Mouse (Mus musculus) liver, embryonic 14.5 days (tissue): ENCODE measurements around the gene Hist1h4f. TPM values are rescaled to one million over a fixed set of nuclear protein-coding genes. Genes with fewer than 3 reads are reported as not detected.
A peak's percentile ranks its signal among the peaks of the same experiment; 100 is the strongest.
"Not testable (repeated sequence)": the region's sequence is repeated elsewhere in the genome, so short reads cannot be mapped to it uniquely, and the experiment has no call there.

ENCODE experiments used
- ATAC-seq: fragments of 200-750 bp; cut with Nextera tagmentation; 2 replicates; pipeline ENCODE4 v1.8.0; 2017; ENCODE audit warnings: moderate number of reproducible peaks, mild to moderate bottlenecking, moderate library complexity; ENCODE audit not compliant: insufficient read depth
- DNase-seq, 3 experiments: peaks; one replicate each; pipeline ENCODE4 v3.0.0-alpha.2; 2012 to 2013; ENCODE audit warnings: low read depth in 3 of 3, low spot score in 3 of 3
- H3K27ac ChIP-seq: fragments of 300-500 bp; sonication (generic); 2 replicates; pipeline ENCODE4 v1.5.1; 2014; ENCODE audit warnings: moderate library complexity, mild to moderate bottlenecking, control low read depth, inconsistent platforms
- H3K27me3 ChIP-seq: fragments of 300-500 bp; sonication (generic); 2 replicates; pipeline ENCODE4 v1.6.1; 2014; ENCODE audit warnings: mild to moderate bottlenecking, low read length, moderate library complexity; ENCODE audit not compliant: control insufficient read depth, insufficient read depth
- H3K36me3 ChIP-seq: fragments of 300-500 bp; sonication (generic); replicated peaks from 2 replicates; pipeline ENCODE4 v1.6.1; 2014; ENCODE audit warnings: low read depth; ENCODE audit not compliant: control insufficient read depth, insufficient read depth
- H3K4me1 ChIP-seq, 2 experiments: fragments of 200-500 bp in 1 of 2; fragments of 300-500 bp in 1 of 2; sonication (generic) in 1 of 2; replicated peaks; 2 replicates each; pipeline ENCODE4 v1.6.1; 2012 to 2014; ENCODE audit warnings: antibody characterized with exemption in 1 of 2, inconsistent platforms in 1 of 2, low read length in 1 of 2; ENCODE audit not compliant: control insufficient read depth in 2 of 2, insufficient read depth in 2 of 2
- H3K4me2 ChIP-seq: fragments of 300-500 bp; sonication (generic); 2 replicates; pipeline ENCODE4 v1.6.1; 2014; ENCODE audit warnings: low read depth, mild to moderate bottlenecking, control low read depth, moderate library complexity
- H3K4me3 ChIP-seq, 2 experiments: fragments of 200-500 bp in 1 of 2; fragments of 300-500 bp in 1 of 2; sonication (generic) in 1 of 2; 2 replicates each; pipeline ENCODE4 v1.5.1; 2012 to 2014; ENCODE audit warnings: low read depth in 2 of 2, low read length in 2 of 2, mild to moderate bottlenecking in 2 of 2, control low read depth in 1 of 2, inconsistent platforms in 1 of 2, moderate library complexity in 1 of 2; ENCODE audit not compliant: insufficient read depth in 1 of 2
- H3K9ac ChIP-seq: fragments of 300-500 bp; sonication (generic); replicated peaks from 2 replicates; pipeline ENCODE4 v1.6.1; 2014; ENCODE audit warnings: mild to moderate bottlenecking, control low read depth, moderate library complexity
- H3K9me3 ChIP-seq: fragments of 300-500 bp; sonication (generic); 2 replicates; pipeline ENCODE4 v1.6.1; 2016; ENCODE audit warnings: low read length, mixed read lengths; ENCODE audit not compliant: control insufficient read depth
- CTCF ChIP-seq: IDR thresholded peaks from 2 replicates; pipeline ENCODE4 v1.5.1; 2016; ENCODE audit warnings: antibody characterized with exemption, low read depth, control low read depth
- EP300 ChIP-seq: IDR thresholded peaks from 2 replicates; pipeline ENCODE4 v1.6.1; 2016; ENCODE audit warnings: antibody characterized with exemption, low read depth
- WGBS: fragments of 180-500 bp; shearing (Covaris S2); extraction: QIAGEN DNeasy Blood & Tissue Kit; methylation state at CpG from one replicate; pipeline ENCODE4 v1.1.7; 2014; ENCODE audit not compliant: insufficient replicate concordance; 5-methylcytosine and 5-hydroxymethylcytosine counted together
- polyA plus RNA-seq, 2 experiments: library from polyadenylated mRNA; depleted of rRNA in 1 of 2; stranded (reverse) in 1 of 2; unstranded in 1 of 2; fragments of >200 nt; fragmentation: Nextera tagmentation in 1 of 2; extraction: Ambion mirVana in 1 of 2; gene quantifications; 2 replicates each; pipeline versions ENCODE4 v1.2.1 to v1.2.3; 2012 to 2014

The Hist1h4f gene
- polyA plus RNA-seq, 2 experiments, result 0.75 to 17.8 TPM

DNA sequence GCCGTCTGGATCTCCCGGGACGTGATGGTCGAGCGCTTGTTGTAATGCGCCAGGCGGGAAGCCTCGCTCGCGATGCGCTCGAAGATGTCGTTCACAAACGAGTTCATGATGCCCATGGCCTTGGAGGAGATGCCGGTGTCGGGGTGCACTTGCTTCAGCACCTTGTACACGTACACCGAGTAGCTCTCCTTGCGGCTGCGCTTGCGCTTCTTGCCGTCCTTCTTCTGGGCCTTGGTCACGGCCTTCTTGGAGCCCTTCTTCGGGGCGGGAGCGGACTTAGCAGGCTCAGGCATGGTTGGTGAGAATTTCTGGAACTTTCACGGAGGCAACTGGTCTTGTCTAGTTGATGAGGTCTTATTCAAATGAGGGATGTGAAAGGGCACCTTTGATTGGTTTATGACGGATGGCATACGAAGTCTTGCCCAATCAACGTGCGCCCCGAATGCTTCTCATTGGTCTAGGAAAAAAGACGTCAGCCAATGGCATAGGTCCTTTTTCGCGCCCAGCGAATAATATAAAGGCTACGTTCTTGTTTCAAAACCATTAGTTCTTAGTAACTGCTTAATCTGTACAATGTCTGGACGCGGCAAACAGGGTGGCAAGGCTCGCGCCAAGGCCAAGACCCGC is 22.6 kb upstream of the Hist1h4f start, which contains the start of the genes Hist1h2bf and Hist1h2ad:
Hist1h2bf (minus strand) TSS at position 299 of the 627 bp plus-strand sequence.
Hist1h2ad (plus strand) TSS at position 484 of the 627 bp plus-strand sequence.
- H3K9ac ChIP-seq, result peak within 1 kb of the TSS; percentile 99
- H3K4me3 ChIP-seq, result peak within 1 kb of the TSS; percentile 69 to 81
- not testable (repeated sequence) for H3K36me3 ChIP-seq, H3K9me3 ChIP-seq, H3K27me3 ChIP-seq
- under 1% methylated on average over 31 of the region's 42 CpGs for WGBS
- peak; percentile 99 to 100 (median 99) for DNase-seq
- peak; percentile 75 for ATAC-seq
- peak within 1 kb of the TSS; percentile 96 for H3K4me2 ChIP-seq
- peak within 1 kb of the TSS; percentile 98 for H3K27ac ChIP-seq
- peaks cover 18 to 19% of the 10 kb centered on the region in 2 experiments for H3K4me1 ChIP-seq
- peak; percentile 71; the same call in 1 of the 2 replicates for TF ChIP-seq EP300

DNA sequence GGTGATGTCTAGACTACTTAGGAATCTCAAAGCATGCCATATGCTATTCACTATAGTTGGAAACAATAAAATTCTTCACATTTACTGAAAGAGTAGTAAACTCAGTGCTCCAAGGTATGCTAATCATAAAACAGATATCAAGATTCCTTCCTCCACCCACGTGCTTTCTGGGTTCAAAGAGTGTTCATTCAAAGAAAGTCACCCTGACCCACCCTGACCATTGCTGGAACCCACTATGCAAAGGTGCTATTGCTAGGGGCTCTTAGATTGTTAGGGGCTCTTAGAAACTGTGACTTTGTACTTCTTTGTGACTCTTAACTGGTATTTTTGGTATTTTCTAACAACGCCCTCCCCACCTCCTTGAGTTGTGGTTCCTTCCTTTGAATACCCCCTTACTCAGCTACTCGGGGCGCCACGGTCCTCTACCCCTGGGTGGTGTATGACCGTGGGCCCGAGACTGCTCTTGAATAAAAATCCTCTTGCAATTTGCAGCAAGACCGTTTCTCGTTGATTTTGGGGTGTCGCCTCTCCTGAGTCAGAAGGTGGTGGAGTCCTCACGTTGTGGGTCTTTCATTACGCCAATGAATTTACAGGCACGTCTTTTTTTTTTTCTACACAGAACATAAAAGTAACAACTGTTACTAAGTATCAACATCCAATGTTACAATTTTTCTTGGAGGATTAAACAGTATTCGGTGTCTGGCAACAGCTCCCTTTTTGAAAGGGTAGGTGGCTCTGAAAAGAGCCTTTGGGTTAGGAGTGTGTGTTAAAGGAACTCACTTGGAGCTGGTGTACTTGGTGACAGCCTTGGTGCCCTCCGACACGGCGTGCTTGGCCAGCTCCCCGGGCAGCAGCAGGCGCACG is 21.8 kb upstream of the Hist1h4f start:
- Histone ChIP-seq H3K9ac (peak overlapping the region; percentile 99), H3K4me3 (peak overlapping the region; percentile 65 to 81), H3K27ac (peak overlapping the region; percentile 98), H3K4me2 (peak overlapping the region; percentile 79), H3K4me1 (peaks cover 16 to 19% of the 10 kb centered on the region in 2 experiments)
- not testable (repeated sequence) for ATAC-seq, H3K9me3 ChIP-seq, H3K36me3 ChIP-seq, DNase-seq, H3K27me3 ChIP-seq
- WGBS, result 4% methylated on average over 18 of the region's 20 CpGs

DNA sequence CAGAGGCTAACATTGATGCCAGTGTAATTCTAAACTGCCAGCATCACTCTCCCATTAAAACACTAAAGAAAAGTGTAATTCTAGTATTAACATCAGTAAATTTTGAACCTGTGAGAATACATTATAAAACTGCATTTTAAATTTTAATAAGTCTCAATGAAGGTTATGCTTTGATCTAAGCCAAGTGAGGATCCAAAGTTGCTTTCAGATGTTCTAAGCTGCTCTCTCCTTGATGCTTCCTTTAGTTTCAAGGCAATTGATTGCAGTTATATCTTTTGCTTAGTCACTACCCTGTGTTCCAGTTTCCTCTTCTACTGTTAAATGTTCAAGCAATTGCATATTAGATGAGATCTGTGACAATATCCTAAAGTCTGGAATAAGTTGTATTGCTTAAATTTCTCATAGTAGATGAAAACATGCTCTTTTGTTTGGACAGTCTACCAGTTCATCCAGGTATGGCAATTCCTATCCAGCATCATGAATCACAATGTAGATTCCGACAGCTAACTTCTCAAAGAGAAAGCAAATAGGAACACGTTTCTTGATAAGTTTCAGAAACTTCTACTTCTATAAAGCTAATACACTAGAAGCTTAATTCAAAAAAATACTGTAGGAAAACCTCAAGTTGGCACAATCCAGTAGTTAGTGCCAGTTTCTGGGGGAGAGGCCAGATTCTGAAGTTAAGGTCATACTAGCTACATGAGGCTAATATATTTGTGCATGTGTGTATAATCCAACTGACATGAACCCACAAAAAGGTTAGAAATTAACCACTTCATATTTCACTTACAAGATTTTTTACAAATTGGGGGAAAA is 21.0 kb upstream of the Hist1h4f start:
- Histone ChIP-seq H3K27me3 (no peaks in the 10 kb centered on the region), H3K4me1 (peaks cover 16 to 20% of the 10 kb centered on the region in 2 experiments), H3K9ac (peak overlapping the region; percentile 99), H3K4me2 (peak overlapping the region; percentile 79), H3K9me3 (no peaks in the 10 kb centered on the region), H3K27ac (peak overlapping the region; percentile 98), H3K36me3 (no peaks in the 10 kb centered on the region), H3K4me3 (peak overlapping the region; percentile 65 to 81; a peak in 3 of 4 replicates)
- WGBS, result 25% methylated on average over 2 of the region's 2 CpGs
- ATAC-seq (no peak), DNase-seq (peak in 1 of 3 experiments; percentile 66)
- TF ChIP-seq EP300 (no peak), CTCF (no peak)

DNA sequence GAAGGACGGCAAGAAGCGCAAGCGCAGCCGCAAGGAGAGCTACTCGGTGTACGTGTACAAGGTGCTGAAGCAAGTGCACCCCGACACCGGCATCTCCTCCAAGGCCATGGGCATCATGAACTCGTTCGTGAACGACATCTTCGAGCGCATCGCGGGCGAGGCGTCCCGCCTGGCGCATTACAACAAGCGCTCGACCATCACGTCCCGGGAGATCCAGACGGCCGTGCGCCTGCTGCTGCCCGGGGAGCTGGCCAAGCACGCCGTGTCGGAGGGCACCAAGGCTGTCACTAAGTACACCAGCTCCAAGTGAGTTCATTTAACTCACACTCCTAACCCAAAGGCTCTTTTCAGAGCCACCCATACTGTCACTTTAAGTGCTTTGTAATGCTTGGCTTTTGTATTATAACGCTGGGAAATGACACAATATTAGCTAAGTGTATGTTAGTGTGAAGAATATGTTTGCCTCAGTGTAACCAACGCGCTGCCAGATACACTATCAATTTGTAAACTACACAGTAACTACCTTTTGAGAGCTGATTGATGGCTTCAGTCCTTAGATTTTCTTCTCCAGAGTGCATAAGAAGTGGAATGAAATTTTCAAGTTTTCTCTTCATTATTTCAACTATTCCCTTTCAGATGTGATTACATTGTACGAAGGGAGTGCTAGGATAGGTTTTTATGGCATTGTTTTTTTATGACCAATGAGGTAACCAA is 20.2 kb upstream of the Hist1h4f start:
- peak; percentile 2 for ATAC-seq
- DNase-seq, result peak in 1 of 3 experiments; percentile 62

More for the DNA sequence above, 20.2 kb upstream of the Hist1h4f start:
- not testable (repeated sequence) for H3K9me3 ChIP-seq, H3K27me3 ChIP-seq, H3K36me3 ChIP-seq
- Histone ChIP-seq H3K9ac (peak overlapping the region; percentile 99), H3K4me3 (peak overlapping the region; percentile 65 to 81), H3K4me1 (peaks cover 10 to 16% of the 10 kb centered on the region in 2 experiments), H3K27ac (peak overlapping the region; percentile 98), H3K4me2 (peak overlapping the region; percentile 79)
- peak; percentile 56 for TF ChIP-seq EP300
- 0% methylated on average over 9 of the region's 34 CpGs for WGBS
